Mouse (Mus musculus) E14TG2a.4 (cell line): ENCODE measurements around the gene Samd8.

Experiments
- H3K27me3 ChIP-seq: 2 replicates; pipeline ENCODE4 v1.6.1; 2014; ENCODE audit warnings: low read length, control low read depth; ENCODE audit not compliant: insufficient read depth
- H3K36me3 ChIP-seq: 2 replicates; pipeline ENCODE4 v1.6.1; 2014; ENCODE audit warnings: low read length, control low read depth; ENCODE audit not compliant: insufficient read depth
- H3K4me1 ChIP-seq: replicated peaks from 2 replicates; pipeline ENCODE4 v1.6.1; 2014; ENCODE audit warnings: low read depth, low read length, control low read depth
- H3K4me3 ChIP-seq: replicated peaks from 2 replicates; pipeline ENCODE4 v1.5.1; 2014; ENCODE audit warnings: mild to moderate bottlenecking, low read length
- H3K9me3 ChIP-seq: 2 replicates; pipeline ENCODE4 v1.6.1; 2014; ENCODE audit warnings: low read length, control low read depth
- CTCF ChIP-seq: conservative IDR thresholded peaks from 2 replicates; pipeline ENCODE4 v1.5.1; 2014; ENCODE audit warnings: low read length
- NANOG ChIP-seq: IDR thresholded peaks from 2 replicates; pipeline ENCODE4 v1.6.1; 2014; ENCODE audit warnings: borderline replicate concordance, low read length, mixed read lengths
- POU5F1 ChIP-seq: IDR thresholded peaks from 2 replicates; pipeline ENCODE4 v1.6.1; 2014; ENCODE audit warnings: low read length, borderline replicate concordance

The Samd8 gene

GRCm38 (mm10) chr14:21792250-21792649 lies 41.9 kb downstream of the Samd8 start:
- Histone ChIP-seq H3K9me3 (no peaks in the 10 kb centered on the region), H3K4me3 (no peak overlapping the region), H3K36me3 (peaks cover 39% of the 10 kb centered on the region), H3K27me3 (no peaks in the 10 kb centered on the region), H3K4me1 (no peaks in the 10 kb centered on the region)
- TF ChIP-seq NANOG, result no peak
- no peak for TF ChIP-seq POU5F1
- no peak for TF ChIP-seq CTCF

- no peaks in the 10 kb centered on the region for H3K4me1 ChIP-seq
- H3K36me3 ChIP-seq, result peaks cover 9% of the 10 kb centered on the region; the same call in 1 of the 2 replicates
- H3K9me3 ChIP-seq, result no peaks in the 10 kb centered on the region
- no peak for TF ChIP-seq POU5F1
- no peak for TF ChIP-seq CTCF
- no peak for TF ChIP-seq NANOG
- H3K4me3 ChIP-seq, result no peak overlapping the region
- no peaks in the 10 kb centered on the region for H3K27me3 ChIP-seq
Measured at GRCm38 (mm10) chr14:21800641-21801040, 50.3 kb downstream of the Samd8 start.

- no peaks in the 10 kb centered on the region for H3K27me3 ChIP-seq
- no peaks in the 10 kb centered on the region for H3K9me3 ChIP-seq
- no peaks in the 10 kb centered on the region for H3K4me1 ChIP-seq
- peaks cover 8% of the 10 kb centered on the region; the same call in 1 of the 2 replicates for H3K36me3 ChIP-seq
- TF ChIP-seq NANOG, result no peak
- TF ChIP-seq POU5F1, result no peak
- TF ChIP-seq CTCF, result no peak
- no peak overlapping the region for H3K4me3 ChIP-seq
Measured at GRCm38 (mm10) chr14:21801624-21802023, 51.3 kb downstream of the Samd8 start.

GRCm38 (mm10) chr14:21802543-21803206 lies 52.3 kb downstream of the Samd8 start:
- Histone ChIP-seq H3K4me3 (no peak overlapping the region), H3K36me3 (peaks cover 8% of the 10 kb centered on the region; the same call in 1 of the 2 replicates), H3K4me1 (no peaks in the 10 kb centered on the region), H3K9me3 (no peaks in the 10 kb centered on the region), H3K27me3 (no peaks in the 10 kb centered on the region)
- TF ChIP-seq NANOG (no peak), POU5F1 (no peak), CTCF (no peak)

GRCm38 (mm10) chr14:21806203-21806602 lies 55.9 kb downstream of the Samd8 start:
- TF ChIP-seq CTCF (no peak), NANOG (no peak), POU5F1 (no peak)
- no peaks in the 10 kb centered on the region for H3K9me3 ChIP-seq
- H3K4me3 ChIP-seq, result no peak overlapping the region
- H3K36me3 ChIP-seq, result no peaks in the 10 kb centered on the region
- H3K4me1 ChIP-seq, result no peaks in the 10 kb centered on the region
- no peaks in the 10 kb centered on the region for H3K27me3 ChIP-seq

- no peak for TF ChIP-seq NANOG
- TF ChIP-seq POU5F1, result no peak
- no peak for TF ChIP-seq CTCF
- H3K27me3 ChIP-seq, result no peaks in the 10 kb centered on the region
- no peaks in the 10 kb centered on the region for H3K9me3 ChIP-seq
- H3K4me3 ChIP-seq, result no peak overlapping the region
- H3K36me3 ChIP-seq, result no peaks in the 10 kb centered on the region
- H3K4me1 ChIP-seq, result peaks cover 3% of the 10 kb centered on the region; the same call in 1 of the 2 replicates
Measured at GRCm38 (mm10) chr14:21806631-21807160, 56.4 kb downstream of the Samd8 start.

GRCm38 (mm10) chr14:21808208-21808922 lies 58.0 kb downstream of the Samd8 start:
- no peaks in the 10 kb centered on the region for H3K9me3 ChIP-seq
- no peaks in the 10 kb centered on the region for H3K36me3 ChIP-seq
- peaks cover 12% of the 10 kb centered on the region; the same call in 1 of the 2 replicates for H3K4me1 ChIP-seq
- no peaks in the 10 kb centered on the region for H3K27me3 ChIP-seq
- TF ChIP-seq CTCF (no peak), NANOG (no peak), POU5F1 (no peak)
- H3K4me3 ChIP-seq, result no peak overlapping the region

GRCm38 (mm10) chr14:21809418-21809817 lies 59.1 kb downstream of the Samd8 start:
- H3K27me3 ChIP-seq, result no peaks in the 10 kb centered on the region
- peaks cover 21% of the 10 kb centered on the region for H3K4me1 ChIP-seq
- no peak for TF ChIP-seq NANOG

More at GRCm38 (mm10) chr14:21809418-21809817, 59.1 kb downstream of the Samd8 start:
- no peak overlapping the region for H3K4me3 ChIP-seq
- H3K9me3 ChIP-seq, result no peaks in the 10 kb centered on the region
- H3K36me3 ChIP-seq, result no peaks in the 10 kb centered on the region
